Comparison of ENCODE assay signal across 7 mouse cellular contexts in the genomic region with DNA sequence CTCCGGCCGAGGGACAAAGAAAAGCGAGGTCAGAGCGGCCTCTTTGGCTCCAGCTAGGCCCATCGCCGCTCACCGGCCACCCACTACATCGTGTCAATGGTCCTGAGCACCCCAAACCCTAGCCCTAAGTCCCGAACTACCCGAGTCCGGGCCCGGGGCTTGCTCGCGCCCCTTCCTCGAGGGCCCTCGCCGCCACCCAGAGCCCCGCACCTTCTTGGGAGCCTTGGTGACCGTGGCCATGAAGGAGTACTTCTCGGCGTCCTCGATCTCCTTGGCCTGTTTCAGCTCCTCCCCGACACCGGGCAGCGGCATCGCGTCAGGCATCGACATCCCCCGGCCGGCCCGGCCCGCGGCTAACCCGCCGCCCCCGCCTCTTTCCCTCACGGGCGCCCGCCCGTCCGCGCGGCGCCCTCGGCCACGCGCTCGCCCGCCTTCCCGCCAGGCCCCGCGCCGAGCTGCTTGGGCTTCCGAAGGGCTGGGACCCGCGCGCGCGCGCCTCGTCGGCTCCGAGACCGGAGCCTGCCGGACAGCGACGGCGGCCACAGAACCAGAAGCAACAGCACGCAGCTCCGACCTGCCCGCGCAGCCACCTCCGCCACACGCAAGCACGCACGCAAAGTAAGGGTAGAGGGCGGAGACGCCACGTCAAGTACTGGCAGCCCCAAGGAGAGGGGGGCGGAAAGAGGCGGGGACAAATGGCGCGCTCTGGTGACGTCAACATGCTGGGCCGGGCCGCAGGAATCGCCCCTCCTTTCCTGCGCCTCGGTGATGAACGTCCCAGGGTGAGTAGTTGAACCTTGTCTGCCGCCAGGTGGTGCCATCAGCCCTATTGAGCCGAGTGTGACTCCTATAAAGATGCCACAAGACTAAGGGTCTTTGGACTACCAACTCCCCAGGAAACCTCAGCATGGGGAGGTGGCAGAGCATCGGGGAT. TPM values are rescaled to one million over a fixed set of nuclear protein-coding genes. Genes with fewer than 3 reads are reported as not detected.
A peak's percentile ranks its signal among the peaks of the same experiment; 100 is the strongest.
DNase-seq lines count a peak whose midpoint lies in the region; ATAC-seq lines count a peak whose summit lies in the region.

Gene Ahcyl1 (minus strand): TSS at position 613 of the 934 bp plus-strand sequence.

- DNase-seq in adrenal gland, adult 2 months: peak; percentile 99
- DNase-seq in embryo, embryonic 11.5 days (ENCODE audit: low read depth, low spot score): peak; percentile 96
- DNase-seq in gastrocnemius, postnatal 36 days: peak; percentile 97 to 99
- DNase-seq in left cerebral cortex, postnatal 25 days (ENCODE audit: low spot score in 2 of 2): peak; percentile 99 to 100
- DNase-seq in midbrain, embryonic 10.5 days (ENCODE audit: low spot score): peak; percentile 99
- peak; percentile 99 for DNase-seq in right cerebral cortex, postnatal 4 days

- under 1% methylated on average over 93 of the region's 93 CpGs for WGBS in intestine, embryonic 15.5 days
- WGBS in midbrain, embryonic 10.5 days: under 1% methylated on average over 93 of the region's 93 CpGs

- H3K4me3 ChIP-seq in intestine, embryonic 15.5 days (replicated peaks): peak within 1 kb of the TSS; percentile 81
- peak within 1 kb of the TSS; percentile 79 for H3K4me3 ChIP-seq in midbrain, embryonic 10.5 days

- H3K9ac ChIP-seq in intestine, embryonic 15.5 days: peak within 1 kb of the TSS; percentile 94

- intact Hi-C loops in gastrocnemius, postnatal 36 days (cut with DNase I): loop anchor here (10.0 kb wide), 1 partner anchor 369 kb away; no protein-coding TSS in a partner anchor
- intact Hi-C loops in left cerebral cortex, postnatal 25 days (cut with DNase I): loop anchor here (1.0 to 5.0 kb wide), 4 partner anchors 58 to 366 kb away; no protein-coding TSS in a partner anchor

- H3K36me3 ChIP-seq in intestine, embryonic 15.5 days: no peaks in the 10 kb centered on the region
- H3K36me3 ChIP-seq in midbrain, embryonic 10.5 days: peaks cover 3% of the 10 kb centered on the region; the same call in 1 of the 2 replicates

- ATAC-seq in intestine, embryonic 15.5 days: peak; percentile 98

- H3K9me3 ChIP-seq in intestine, embryonic 15.5 days: no peaks in the 10 kb centered on the region
- no peaks in the 10 kb centered on the region for H3K9me3 ChIP-seq in midbrain, embryonic 10.5 days (replicated peaks)

- H3K4me1 ChIP-seq in intestine, embryonic 15.5 days (replicated peaks): peaks cover 19% of the 10 kb centered on the region; the same call in 1 of the 2 replicates
- H3K4me1 ChIP-seq in midbrain, embryonic 10.5 days: peaks cover 35% of the 10 kb centered on the region

- H3K4me2 ChIP-seq in intestine, embryonic 15.5 days (replicated peaks): peak within 1 kb of the TSS; percentile 81

- H3K27ac ChIP-seq in intestine, embryonic 15.5 days: peak within 1 kb of the TSS; percentile 95
- H3K27ac ChIP-seq in midbrain, embryonic 10.5 days (replicated peaks): peak within 1 kb of the TSS; percentile 96

- H3K27me3 ChIP-seq in intestine, embryonic 15.5 days (replicated peaks): no peaks in the 10 kb centered on the region
- no peaks in the 10 kb centered on the region for H3K27me3 ChIP-seq in midbrain, embryonic 10.5 days (ENCODE audit: low read depth, poor library complexity, severe bottlenecking)

RNA-seq across cellular contexts. Expression of gene Ahcyl1, which starts in this region (rescaled TPM):
- 100 to 1,000 TPM; 218 to 230 TPM for total RNA-seq in adrenal gland, adult 2 months (2021)
- polyA plus RNA-seq in adrenal gland, adult 2 months (2012; rRNA removed): 33.9 and 37.0 TPM in 2 replicates
- 10 to 100 TPM; 25.0 to 28.9 TPM for total RNA-seq in gastrocnemius, postnatal 36 days (2021)
- 77.6 and 79.8 TPM in 2 replicates for polyA plus RNA-seq in intestine, embryonic 15.5 days (2015; fragmentation: Nextera tagmentation; extraction: Ambion mirVana)
- total RNA-seq in left cerebral cortex, postnatal 25 days (2021): 100 to 1,000 TPM; 324 to 332 TPM
- polyA plus RNA-seq in midbrain, embryonic 10.5 days (2016; fragmentation: Nextera tagmentation; extraction: Ambion mirVana): 92.4 and 99.8 TPM in 2 replicates

Comparison
In these comparisons a context has a peak if more than half of its experiments do, and no peak if none do; other contexts are left out.
1. Peak in every context shown above with its lines: DNase-seq, ATAC-seq, H3K4me3 ChIP-seq and H3K27ac ChIP-seq.
2. RNA of gene Ahcyl1 (total RNA-seq): 324 to 332 TPM in left cerebral cortex, postnatal 25 days and 218 to 230 TPM in adrenal gland, adult 2 months; 25.0 to 28.9 TPM in gastrocnemius, postnatal 36 days; every median in the first group is over 4 times any median in the second.